In the genomic region with DNA sequence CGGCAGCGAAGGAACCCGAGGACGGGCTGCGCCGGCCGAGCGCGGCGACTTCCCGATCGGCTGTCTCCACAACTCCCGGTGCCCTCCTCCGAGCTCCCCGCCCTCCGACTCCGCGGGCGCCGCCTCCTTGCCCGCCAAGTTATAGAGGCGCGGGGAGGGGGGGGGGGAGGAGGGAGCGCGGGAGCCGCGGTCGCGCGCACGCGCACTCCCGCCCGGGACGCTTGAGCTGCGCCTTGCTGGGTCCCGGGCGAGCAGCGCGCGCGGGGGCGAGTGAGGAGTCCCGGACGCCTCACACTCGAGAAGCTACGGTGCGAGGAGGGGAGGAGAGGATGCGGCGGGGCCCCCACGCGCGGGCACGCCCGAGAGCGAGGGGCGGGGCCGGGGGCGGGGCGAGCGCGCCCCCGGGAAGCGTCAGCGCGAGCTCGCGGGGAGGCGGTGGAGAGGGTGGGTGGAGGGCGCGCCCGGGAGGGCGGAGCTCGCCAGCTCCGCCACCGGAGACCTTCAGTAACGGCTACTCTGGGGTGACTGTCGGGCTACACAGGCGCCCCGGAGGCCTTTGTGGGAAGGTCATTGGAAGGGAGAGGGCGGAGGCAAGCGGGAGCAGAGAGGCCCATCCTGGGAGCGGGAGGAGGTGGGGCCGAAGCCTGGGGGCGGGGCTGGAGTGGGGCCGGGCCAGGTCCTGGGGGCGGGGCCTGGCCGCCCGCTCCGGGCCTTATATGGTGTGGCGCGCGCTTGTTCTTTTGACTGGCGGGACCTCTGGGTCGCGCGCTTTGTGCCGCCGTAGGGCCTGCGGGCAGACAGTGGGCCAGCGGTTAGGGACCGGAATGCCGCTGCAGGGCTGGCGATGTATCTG, we compare ENCODE assay signal across 7 mouse cellular contexts. TPM values are rescaled to one million over a fixed set of nuclear protein-coding genes. Genes with fewer than 3 reads are reported as not detected.
A peak's percentile ranks its signal among the peaks of the same experiment; 100 is the strongest.
DNase-seq lines count a peak whose midpoint lies in the region; ATAC-seq and TF ChIP-seq lines count a peak whose summit lies in the region.

A gene (minus strand): TSS at position 112 of the 853 bp plus-strand sequence.

- H3K9me3 ChIP-seq in embryonic facial prominence, embryonic 12.5 days: no peaks in the 10 kb centered on the region
- H3K9me3 ChIP-seq in limb, embryonic 11.5 days (ENCODE audit: control insufficient read depth, low read length): no peaks in the 10 kb centered on the region
- no peaks in the 10 kb centered on the region for H3K9me3 ChIP-seq in midbrain, embryonic 13.5 days

- under 1% methylated on average over 71 of the region's 104 CpGs for WGBS in embryonic facial prominence, embryonic 12.5 days
- WGBS in kidney, adult 2 months: under 1% methylated on average over 87 of the region's 104 CpGs
- under 1% methylated on average over 55 of the region's 104 CpGs for WGBS in limb, embryonic 11.5 days
- 0% methylated on average over 62 of the region's 104 CpGs for WGBS in midbrain, embryonic 13.5 days
- under 1% methylated on average over 89 of the region's 104 CpGs for WGBS in small intestine, adult 2 months

- peak; percentile 95 to 98 for DNase-seq in adrenal gland, postnatal 36 days
- peak; percentile 95 to 96 for DNase-seq in heart, adult 18-20 months
- DNase-seq in kidney, adult 2 months: peak; percentile 96
- peak; percentile 95 for DNase-seq in limb, embryonic 11.5 days (ENCODE audit: low spot score)

- no peaks in the 10 kb centered on the region for H3K36me3 ChIP-seq in embryonic facial prominence, embryonic 12.5 days
- no peaks in the 10 kb centered on the region for H3K36me3 ChIP-seq in kidney, adult 2 months (ENCODE audit: control insufficient read depth, insufficient read depth, low read length)
- H3K36me3 ChIP-seq in limb, embryonic 11.5 days (ENCODE audit: control insufficient read depth, insufficient read depth, low read length): no peaks in the 10 kb centered on the region
- H3K36me3 ChIP-seq in midbrain, embryonic 13.5 days: no peaks in the 10 kb centered on the region
- H3K36me3 ChIP-seq in small intestine, adult 2 months (ENCODE audit: control insufficient read depth, insufficient read depth, low read length): no peaks in the 10 kb centered on the region

- ATAC-seq in embryonic facial prominence, embryonic 12.5 days (ENCODE audit: insufficient number of reproducible peaks, insufficient read depth, low FRiP score, low TSS enrichment): peak; percentile 93
- peak; percentile 87 for ATAC-seq in limb, embryonic 11.5 days (ENCODE audit: insufficient number of reproducible peaks, low FRiP score, low TSS enrichment, low read depth)
- ATAC-seq in midbrain, embryonic 13.5 days: peak; percentile 94

- H3K4me1 ChIP-seq in embryonic facial prominence, embryonic 12.5 days: peaks cover 4% of the 10 kb centered on the region
- no peaks in the 10 kb centered on the region for H3K4me1 ChIP-seq in kidney, adult 2 months (ENCODE audit: control insufficient read depth, insufficient read depth, low read length)
- H3K4me1 ChIP-seq in limb, embryonic 11.5 days (ENCODE audit: control insufficient read depth, insufficient read depth, low read length): 0 out of 2 replicates have a peak, but pooled peaks cover 2% of the 10 kb centered on the region
- H3K4me1 ChIP-seq in midbrain, embryonic 13.5 days (replicated peaks): peaks cover 48% of the 10 kb centered on the region
- H3K4me1 ChIP-seq in small intestine, adult 2 months (ENCODE audit: control insufficient read depth, insufficient read depth, insufficient read length, low read length): no peaks in the 10 kb centered on the region

- no peaks in the 10 kb centered on the region for H3K27me3 ChIP-seq in embryonic facial prominence, embryonic 12.5 days
- H3K27me3 ChIP-seq in kidney, adult 2 months (replicated peaks; ENCODE audit: control insufficient read depth, insufficient read depth, low read length): no peaks in the 10 kb centered on the region
- H3K27me3 ChIP-seq in limb, embryonic 11.5 days (ENCODE audit: control insufficient read depth, insufficient read depth, low read length): no peaks in the 10 kb centered on the region
- H3K27me3 ChIP-seq in midbrain, embryonic 13.5 days: no peaks in the 10 kb centered on the region
- no peaks in the 10 kb centered on the region for H3K27me3 ChIP-seq in small intestine, adult 2 months (ENCODE audit: control insufficient read depth, insufficient read depth, low read length)

- no peak for TF ChIP-seq CTCF in kidney, adult 2 months (conservative IDR thresholded peaks at IDR 0.05; ENCODE audit: insufficient read depth, insufficient read length, low read depth, low read length)
- no peak for TF ChIP-seq CTCF in small intestine, adult 2 months (IDR thresholded peaks at IDR 0.05; ENCODE audit: extremely low read depth, insufficient read length, insufficient replicate concordance, low read depth, low read length)

- H3K27ac ChIP-seq in embryonic facial prominence, embryonic 12.5 days: peak within 1 kb of the TSS; percentile 97
- H3K27ac ChIP-seq in kidney, adult 2 months (ENCODE audit: insufficient read depth, low read depth, low read length): peak within 1 kb of the TSS; percentile 88
- H3K27ac ChIP-seq in limb, embryonic 11.5 days (replicated peaks; ENCODE audit: low read depth, low read length): peak within 1 kb of the TSS; percentile 91
- peak within 1 kb of the TSS; percentile 95 for H3K27ac ChIP-seq in midbrain, embryonic 13.5 days
- H3K27ac ChIP-seq in small intestine, adult 2 months (ENCODE audit: insufficient read depth, low read depth, low read length): peak within 1 kb of the TSS; percentile 77

- TF ChIP-seq POLR2A in kidney, adult 2 months (IDR thresholded peaks at IDR 0.05; ENCODE audit: low read depth, low read length): peak; percentile 47
- peak; percentile 96 for TF ChIP-seq POLR2A in small intestine, adult 2 months (IDR thresholded peaks at IDR 0.05; ENCODE audit: low read depth, low read length)

- peak within 1 kb of the TSS; percentile 81 for H3K4me2 ChIP-seq in embryonic facial prominence, embryonic 12.5 days (replicated peaks)
- H3K4me2 ChIP-seq in limb, embryonic 11.5 days (ENCODE audit: low read depth, severe bottlenecking): peak within 1 kb of the TSS; percentile 92
- peak within 1 kb of the TSS; percentile 85 for H3K4me2 ChIP-seq in midbrain, embryonic 13.5 days (replicated peaks)

- H3K4me3 ChIP-seq in embryonic facial prominence, embryonic 12.5 days: peak within 1 kb of the TSS; percentile 76
- peak within 1 kb of the TSS; percentile 63 for H3K4me3 ChIP-seq in kidney, adult 2 months (ENCODE audit: insufficient read depth, low read depth, low read length)
- H3K4me3 ChIP-seq in limb, embryonic 11.5 days (ENCODE audit: low read depth, low read length): peak within 1 kb of the TSS; percentile 67
- peak within 1 kb of the TSS; percentile 78 for H3K4me3 ChIP-seq in midbrain, embryonic 13.5 days (replicated peaks)
- H3K4me3 ChIP-seq in small intestine, adult 2 months (ENCODE audit: low read depth, low read length): peak within 1 kb of the TSS; percentile 74

- peak within 1 kb of the TSS; percentile 85 for H3K9ac ChIP-seq in embryonic facial prominence, embryonic 12.5 days
- H3K9ac ChIP-seq in limb, embryonic 11.5 days (ENCODE audit: low read length): peak within 1 kb of the TSS; percentile 79
- peak within 1 kb of the TSS; percentile 88 for H3K9ac ChIP-seq in midbrain, embryonic 13.5 days (replicated peaks)

RNA-seq across cellular contexts. Expression of the gene that starts here (rescaled TPM):
- 10 to 100 TPM; 17.8 to 25.4 TPM for total RNA-seq in adrenal gland, postnatal 36 days (2021)
- 29.9 and 40.4 TPM in 2 replicates for polyA plus RNA-seq in embryonic facial prominence, embryonic 12.5 days (2016; fragmentation: Nextera tagmentation; extraction: Ambion mirVana)
- 10 to 100 TPM; 25.7 to 31.8 TPM for total RNA-seq in heart, adult 18-20 months (2021)
- 3.7 and 4.7 TPM in 2 replicates for polyA plus RNA-seq in kidney, adult 2 months (2012; rRNA removed)
- polyA plus RNA-seq in limb, embryonic 11.5 days (2014; fragmentation: Nextera tagmentation; extraction: Ambion mirVana): 27.0 and 28.1 TPM in 2 replicates
- polyA plus RNA-seq in midbrain, embryonic 13.5 days (2015; fragmentation: Nextera tagmentation; extraction: Ambion mirVana): 5.8 and 5.9 TPM in 2 replicates
- 6.5 and 16.0 TPM in 2 replicates for polyA plus RNA-seq in small intestine, adult 2 months (2012; rRNA removed)

Comparison
In these comparisons a context has a peak if more than half of its experiments do, and no peak if none do; other contexts are left out.
1. Peak in every context shown above with its lines: DNase-seq, ATAC-seq, H3K4me3 ChIP-seq and H3K27ac ChIP-seq.